Mouse (Mus musculus) spleen, postnatal 36 days (tissue): ENCODE measurements around the gene Il27.
"Not testable (repeated sequence)": the region's sequence is repeated elsewhere in the genome, so short reads cannot be mapped to it uniquely, and the experiment has no call there.

Source experiments
- DNase-seq, 2 experiments: peaks; one replicate each; pipeline ENCODE4 v3.0.0; 2022; ENCODE audit warnings: low spot score in 2 of 2, mixed read lengths in 1 of 2

The Il27 gene

GRCm38 (mm10) chr7:126594862-126595561 lies at the start of gene Il27:
Il27 (minus strand) TSS chr7:126594941.
- DNase-seq: no peak

- no peak for DNase-seq
Measured at GRCm38 (mm10) chr7:126644345-126644744, 49.6 kb upstream of the Il27 start.

- not testable (repeated sequence) for DNase-seq
Measured at GRCm38 (mm10) chr7:126643244-126643617, 48.5 kb upstream of the Il27 start.

GRCm38 (mm10) chr7:126642545-126643243 lies 48.0 kb upstream of the Il27 start:
- no peak for DNase-seq

- peak; percentile 39 to 42 for DNase-seq
Measured at GRCm38 (mm10) chr7:126636733-126637520, 42.2 kb upstream of the Il27 start.

GRCm38 (mm10) chr7:126635375-126635774 lies 40.6 kb upstream of the Il27 start:
- DNase-seq: no peak

GRCm38 (mm10) chr7:126632478-126632877 lies 37.7 kb upstream of the Il27 start:
- no peak for DNase-seq

GRCm38 (mm10) chr7:126630824-126631518 lies 36.2 kb upstream of the Il27 start, which contains the start of gene Nupr1:
Nupr1 (minus strand) TSS chr7:126630861.
- no peak for DNase-seq

GRCm38 (mm10) chr7:126629915-126630314 lies 35.2 kb upstream of the Il27 start:
- no peak for DNase-seq

- DNase-seq: no peak
Measured at GRCm38 (mm10) chr7:126628111-126628510, 33.4 kb upstream of the Il27 start.

GRCm38 (mm10) chr7:126625807-126626600 lies 31.3 kb upstream of the Il27 start:
- no peak for DNase-seq

GRCm38 (mm10) chr7:126625369-126625768 lies 30.6 kb upstream of the Il27 start:
- DNase-seq: peak; percentile 29 to 39

- DNase-seq: no peak
Measured at GRCm38 (mm10) chr7:126624774-126625173, 30.0 kb upstream of the Il27 start.

- DNase-seq: no peak
Measured at GRCm38 (mm10) chr7:126623381-126623780, 28.6 kb upstream of the Il27 start.

GRCm38 (mm10) chr7:126621452-126622359 lies 27.0 kb upstream of the Il27 start:
- no peak for DNase-seq

GRCm38 (mm10) chr7:126619559-126620275 lies 25.0 kb upstream of the Il27 start:
- no peak for DNase-seq

GRCm38 (mm10) chr7:126616707-126617106 lies 22.0 kb upstream of the Il27 start:
- no peak for DNase-seq

- no peak for DNase-seq
Measured at GRCm38 (mm10) chr7:126612736-126613135, 18.0 kb upstream of the Il27 start.

- DNase-seq: no peak
Measured at GRCm38 (mm10) chr7:126607796-126608195, 13.1 kb upstream of the Il27 start.
